Mouse (Mus musculus): ENCODE measurements around the gene 4930568D16Rik. TPM values are rescaled to one million over a fixed set of nuclear protein-coding genes. Genes with fewer than 3 reads are reported as not detected.

The 4930568D16Rik gene
- polyA plus RNA-seq, 1 experiment from 2014 or later, result not detected

GRCm38 (mm10) chr2:35336388-35337280 is 30.9 kb downstream of the 4930568D16Rik start, which contains the start of gene Stom:
Stom (minus strand) TSS chr2:35336976.
- 0% methylated on average over 45 of the region's 45 CpGs for WGBS
- ATAC-seq (ENCODE audit: low FRiP score), result peak; percentile 100
- H3K4me1 ChIP-seq (ENCODE audit: control insufficient read depth, insufficient read depth, low read length), result peaks cover 13% of the 10 kb centered on the region
- peak within 1 kb of the TSS; percentile 99 for H3K4me2 ChIP-seq
- peak; percentile 100 for DNase-seq (ENCODE audit: low spot score, missing footprints)
- peak within 1 kb of the TSS; percentile 78 for H3K9ac ChIP-seq (ENCODE audit: low read length)
- no peak within 1 kb of the TSS for H3K27ac ChIP-seq (ENCODE audit: low read depth, low read length)
- H3K9me3 ChIP-seq (ENCODE audit: control insufficient read depth, low read length), result no peaks in the 10 kb centered on the region
- H3K4me3 ChIP-seq (ENCODE audit: low read depth, low read length), result peak within 1 kb of the TSS; percentile 65
- H3K36me3 ChIP-seq (ENCODE audit: control insufficient read depth, insufficient read depth, low read length), result no peaks in the 10 kb centered on the region
- no peaks in the 10 kb centered on the region for H3K27me3 ChIP-seq (ENCODE audit: control insufficient read depth, insufficient read depth, low read length)

DNA sequence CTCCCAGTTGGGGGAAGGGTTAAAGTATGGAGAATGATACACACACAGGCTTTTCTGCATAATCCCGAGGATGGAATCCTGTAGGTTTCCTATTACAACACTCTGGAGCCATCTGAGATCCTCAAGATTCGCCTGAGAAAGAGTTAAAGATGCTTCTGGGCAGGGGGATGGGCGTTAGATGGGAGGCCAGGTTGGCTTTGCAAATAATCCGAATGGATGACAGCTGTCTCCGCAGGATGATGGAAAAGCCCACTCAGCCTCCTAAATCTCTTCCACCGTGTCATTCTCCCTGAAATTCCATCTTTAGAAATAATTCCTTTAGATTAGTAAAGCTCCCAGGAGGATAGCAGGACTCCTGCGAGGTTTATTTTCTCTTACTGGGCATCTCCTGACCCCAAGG is 31.9 kb downstream of the 4930568D16Rik start:
- H3K36me3 ChIP-seq (ENCODE audit: control insufficient read depth, insufficient read depth, low read length), result no peaks in the 10 kb centered on the region
- H3K4me3 ChIP-seq (ENCODE audit: low read depth, low read length), result no peak overlapping the region
- no peaks in the 10 kb centered on the region for H3K27me3 ChIP-seq (ENCODE audit: control insufficient read depth, insufficient read depth, low read length)
- H3K4me1 ChIP-seq (ENCODE audit: control insufficient read depth, insufficient read depth, low read length), result peaks cover 13% of the 10 kb centered on the region
- H3K9me3 ChIP-seq (ENCODE audit: control insufficient read depth, low read length), result no peaks in the 10 kb centered on the region
- peak overlapping the region; percentile 99; the same call in 1 of the 2 replicates for H3K4me2 ChIP-seq
- no peak overlapping the region; the same call in 1 of the 2 replicates for H3K9ac ChIP-seq (ENCODE audit: low read length)
- DNase-seq (ENCODE audit: low spot score, missing footprints) (peak; percentile 86), ATAC-seq (ENCODE audit: low FRiP score) (no peak)
- H3K27ac ChIP-seq (ENCODE audit: low read depth, low read length), result no peak overlapping the region
- 6% methylated on average over 7 of the region's 7 CpGs for WGBS

- H3K4me2 ChIP-seq, result no peak overlapping the region
- no peaks in the 10 kb centered on the region for H3K9me3 ChIP-seq (ENCODE audit: control insufficient read depth, low read length)
- H3K27me3 ChIP-seq (ENCODE audit: control insufficient read depth, insufficient read depth, low read length), result no peaks in the 10 kb centered on the region
- DNase-seq (ENCODE audit: low spot score, missing footprints), result no peak
- no peak for ATAC-seq (ENCODE audit: low FRiP score)
- H3K9ac ChIP-seq (ENCODE audit: low read length), result no peak overlapping the region
- no peaks in the 10 kb centered on the region for H3K36me3 ChIP-seq (ENCODE audit: control insufficient read depth, insufficient read depth, low read length)
- H3K4me1 ChIP-seq (ENCODE audit: control insufficient read depth, insufficient read depth, low read length), result peaks cover 13% of the 10 kb centered on the region
- no peak overlapping the region for H3K4me3 ChIP-seq (ENCODE audit: low read depth, low read length)
- no peak overlapping the region for H3K27ac ChIP-seq (ENCODE audit: low read depth, low read length)
Observed at GRCm38 (mm10) chr2:35333670-35334069, 33.9 kb downstream of the 4930568D16Rik start.

- no peak for ATAC-seq (ENCODE audit: low FRiP score)
Observed at GRCm38 (mm10) chr2:35331205-35331604, 36.3 kb downstream of the 4930568D16Rik start.

DNA sequence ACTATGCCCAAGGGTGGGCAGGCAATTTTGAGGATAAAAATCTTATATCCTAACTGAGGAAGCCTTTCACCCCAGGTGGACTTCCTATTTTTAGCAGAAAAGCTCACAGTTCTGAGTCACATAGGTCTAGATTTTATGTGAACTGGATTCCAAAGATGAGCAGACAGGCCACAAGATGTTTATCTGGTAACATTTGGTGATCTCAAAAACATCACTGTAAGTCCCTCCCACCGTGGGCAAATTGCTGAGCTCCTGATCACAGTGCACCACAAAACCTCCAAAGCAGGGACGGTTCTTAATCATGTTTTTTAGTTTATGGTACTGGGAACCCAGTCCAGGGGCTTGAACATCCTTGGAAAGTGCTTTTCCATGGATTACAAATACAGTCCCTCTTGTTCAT is 38.5 kb downstream of the 4930568D16Rik start:
- DNase-seq (ENCODE audit: low spot score, missing footprints), result no peak
- 88% methylated on average over 2 of the region's 2 CpGs for WGBS
- no peaks in the 10 kb centered on the region for H3K9me3 ChIP-seq (ENCODE audit: control insufficient read depth, low read length)
- H3K27ac ChIP-seq (ENCODE audit: low read depth, low read length), result no peak overlapping the region
- no peaks in the 10 kb centered on the region for H3K36me3 ChIP-seq (ENCODE audit: control insufficient read depth, insufficient read depth, low read length)
- H3K27me3 ChIP-seq (ENCODE audit: control insufficient read depth, insufficient read depth, low read length), result no peaks in the 10 kb centered on the region
- H3K4me2 ChIP-seq, result no peak overlapping the region
- H3K9ac ChIP-seq (ENCODE audit: low read length), result no peak overlapping the region
- H3K4me3 ChIP-seq (ENCODE audit: low read depth, low read length), result no peak overlapping the region
- H3K4me1 ChIP-seq (ENCODE audit: control insufficient read depth, insufficient read depth, low read length), result no peaks in the 10 kb centered on the region
- ATAC-seq (ENCODE audit: low FRiP score), result no peak

More at GRCm38 (mm10) chr2:35331205-35331604, 36.3 kb downstream of the 4930568D16Rik start:
- Histone ChIP-seq H3K4me1 (ENCODE audit: control insufficient read depth, insufficient read depth, low read length) (peaks cover 8% of the 10 kb centered on the region), H3K4me2 (no peak overlapping the region), H3K36me3 (ENCODE audit: control insufficient read depth, insufficient read depth, low read length) (no peaks in the 10 kb centered on the region), H3K4me3 (ENCODE audit: low read depth, low read length) (no peak overlapping the region), H3K9ac (ENCODE audit: low read length) (no peak overlapping the region), H3K9me3 (ENCODE audit: control insufficient read depth, low read length) (no peaks in the 10 kb centered on the region), H3K27ac (ENCODE audit: low read depth, low read length) (no peak overlapping the region), H3K27me3 (ENCODE audit: control insufficient read depth, insufficient read depth, low read length) (no peaks in the 10 kb centered on the region)
- WGBS, result 70% methylated on average over 2 of the region's 2 CpGs
- no peak for DNase-seq (ENCODE audit: low spot score, missing footprints)

GRCm38 (mm10) chr2:35328064-35328792 is 39.3 kb downstream of the 4930568D16Rik start:
- H3K27me3 ChIP-seq (ENCODE audit: control insufficient read depth, insufficient read depth, low read length), result no peaks in the 10 kb centered on the region; the same call in 1 of the 2 replicates
- no peak overlapping the region for H3K4me2 ChIP-seq
- no peaks in the 10 kb centered on the region for H3K9me3 ChIP-seq (ENCODE audit: control insufficient read depth, low read length)
- H3K4me3 ChIP-seq (ENCODE audit: low read depth, low read length), result no peak overlapping the region
- ATAC-seq (ENCODE audit: low FRiP score) (no peak), DNase-seq (ENCODE audit: low spot score, missing footprints) (no peak)
- H3K36me3 ChIP-seq (ENCODE audit: control insufficient read depth, insufficient read depth, low read length), result no peaks in the 10 kb centered on the region
- H3K9ac ChIP-seq (ENCODE audit: low read length), result no peak overlapping the region
- H3K27ac ChIP-seq (ENCODE audit: low read depth, low read length), result no peak overlapping the region
- H3K4me1 ChIP-seq (ENCODE audit: control insufficient read depth, insufficient read depth, low read length), result no peaks in the 10 kb centered on the region
- WGBS, result 29% methylated on average over 11 of the region's 11 CpGs

DNA sequence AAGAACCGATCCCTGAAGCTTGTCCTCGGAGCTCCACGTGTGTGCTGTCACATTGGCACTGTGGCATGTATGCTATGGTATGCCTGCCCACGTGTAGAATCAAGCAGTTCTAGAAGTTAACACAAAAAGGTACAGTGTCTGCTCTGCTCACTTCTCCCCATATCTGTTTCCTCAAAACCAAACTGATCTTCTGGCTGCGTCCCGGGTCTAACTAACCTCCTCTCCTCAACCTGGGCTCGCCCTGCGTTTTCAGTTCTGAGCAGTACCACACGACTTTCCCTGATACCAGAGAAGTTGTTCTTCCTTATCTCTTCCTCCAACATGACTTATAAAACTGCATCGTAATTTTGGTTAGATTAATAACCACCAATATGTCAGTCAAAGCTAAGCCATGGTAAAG is 39.9 kb downstream of the 4930568D16Rik start:
- Histone ChIP-seq H3K4me3 (ENCODE audit: low read depth, low read length) (no peak overlapping the region), H3K36me3 (ENCODE audit: control insufficient read depth, insufficient read depth, low read length) (no peaks in the 10 kb centered on the region), H3K4me1 (ENCODE audit: control insufficient read depth, insufficient read depth, low read length) (no peaks in the 10 kb centered on the region), H3K27me3 (ENCODE audit: control insufficient read depth, insufficient read depth, low read length) (no peaks in the 10 kb centered on the region; the same call in 1 of the 2 replicates), H3K9me3 (ENCODE audit: control insufficient read depth, low read length) (no peaks in the 10 kb centered on the region), H3K9ac (ENCODE audit: low read length) (no peak overlapping the region), H3K4me2 (no peak overlapping the region), H3K27ac (ENCODE audit: low read depth, low read length) (no peak overlapping the region)
- no peak for DNase-seq (ENCODE audit: low spot score, missing footprints)
- 61% methylated on average over 10 of the region's 10 CpGs for WGBS
- no peak for ATAC-seq (ENCODE audit: low FRiP score)

DNA sequence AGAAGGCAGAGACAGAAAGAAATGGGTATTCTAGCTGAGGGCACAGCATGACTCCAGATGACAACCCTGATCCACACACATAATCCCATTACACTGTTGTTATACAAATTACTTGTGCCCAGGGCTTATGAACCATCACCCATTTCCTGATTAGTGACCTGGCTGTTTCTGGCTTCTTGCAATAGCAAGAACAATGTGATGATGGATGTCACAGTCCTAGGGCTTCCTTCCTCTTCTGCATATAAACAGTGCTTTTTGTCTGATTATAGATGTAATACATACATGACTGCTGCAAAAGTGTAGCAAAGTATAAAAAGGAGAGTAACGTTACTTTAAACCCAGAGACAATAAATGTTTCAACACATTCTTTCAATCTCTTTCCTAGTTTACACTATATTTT is 40.6 kb downstream of the 4930568D16Rik start:
- DNase-seq (ENCODE audit: low spot score, missing footprints) (no peak), ATAC-seq (ENCODE audit: low FRiP score) (no peak)
- H3K27ac ChIP-seq (ENCODE audit: low read depth, low read length), result no peak overlapping the region
- 70% methylated on average over 1 of the region's 1 CpGs for WGBS
- H3K27me3 ChIP-seq (ENCODE audit: control insufficient read depth, insufficient read depth, low read length), result no peaks in the 10 kb centered on the region; the same call in 1 of the 2 replicates
- no peaks in the 10 kb centered on the region for H3K4me1 ChIP-seq (ENCODE audit: control insufficient read depth, insufficient read depth, low read length)
- no peaks in the 10 kb centered on the region for H3K9me3 ChIP-seq (ENCODE audit: control insufficient read depth, low read length)
- no peak overlapping the region for H3K9ac ChIP-seq (ENCODE audit: low read length)
- H3K36me3 ChIP-seq (ENCODE audit: control insufficient read depth, insufficient read depth, low read length), result no peaks in the 10 kb centered on the region
- H3K4me2 ChIP-seq, result no peak overlapping the region
- H3K4me3 ChIP-seq (ENCODE audit: low read depth, low read length), result no peak overlapping the region

DNA sequence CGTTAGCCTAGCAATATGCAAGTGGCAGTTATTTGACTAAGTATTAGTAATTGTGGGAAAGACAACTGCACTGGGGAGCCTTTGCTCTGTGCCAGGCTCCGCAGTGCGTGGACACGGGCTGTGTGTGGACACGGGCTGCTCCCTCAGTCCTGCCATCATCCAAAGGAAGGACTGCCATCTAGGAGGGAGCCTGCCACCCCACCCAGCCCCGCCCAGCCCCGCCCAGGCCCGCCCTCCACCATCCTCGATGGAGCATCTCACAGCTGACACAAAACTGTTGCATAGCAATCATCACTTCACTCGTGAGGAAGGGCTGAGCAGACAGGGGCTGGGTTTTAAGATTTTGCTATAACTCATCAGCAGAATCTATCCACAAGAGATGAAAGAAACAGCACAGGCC is 41.6 kb downstream of the 4930568D16Rik start:
- no peaks in the 10 kb centered on the region for H3K9me3 ChIP-seq (ENCODE audit: control insufficient read depth, low read length)
- H3K9ac ChIP-seq (ENCODE audit: low read length), result no peak overlapping the region
- no peak overlapping the region for H3K4me2 ChIP-seq
- no peaks in the 10 kb centered on the region; the same call in 1 of the 2 replicates for H3K27me3 ChIP-seq (ENCODE audit: control insufficient read depth, insufficient read depth, low read length)
- ATAC-seq (ENCODE audit: low FRiP score), result no peak
- no peak for DNase-seq (ENCODE audit: low spot score, missing footprints)
- H3K27ac ChIP-seq (ENCODE audit: low read depth, low read length), result no peak overlapping the region
- WGBS, result 73% methylated on average over 10 of the region's 10 CpGs
- H3K4me3 ChIP-seq (ENCODE audit: low read depth, low read length), result no peak overlapping the region
- H3K4me1 ChIP-seq (ENCODE audit: control insufficient read depth, insufficient read depth, low read length), result no peaks in the 10 kb centered on the region
- no peaks in the 10 kb centered on the region for H3K36me3 ChIP-seq (ENCODE audit: control insufficient read depth, insufficient read depth, low read length)
